ENCODE assay signal across 14 mouse cellular contexts in the genomic region with DNA sequence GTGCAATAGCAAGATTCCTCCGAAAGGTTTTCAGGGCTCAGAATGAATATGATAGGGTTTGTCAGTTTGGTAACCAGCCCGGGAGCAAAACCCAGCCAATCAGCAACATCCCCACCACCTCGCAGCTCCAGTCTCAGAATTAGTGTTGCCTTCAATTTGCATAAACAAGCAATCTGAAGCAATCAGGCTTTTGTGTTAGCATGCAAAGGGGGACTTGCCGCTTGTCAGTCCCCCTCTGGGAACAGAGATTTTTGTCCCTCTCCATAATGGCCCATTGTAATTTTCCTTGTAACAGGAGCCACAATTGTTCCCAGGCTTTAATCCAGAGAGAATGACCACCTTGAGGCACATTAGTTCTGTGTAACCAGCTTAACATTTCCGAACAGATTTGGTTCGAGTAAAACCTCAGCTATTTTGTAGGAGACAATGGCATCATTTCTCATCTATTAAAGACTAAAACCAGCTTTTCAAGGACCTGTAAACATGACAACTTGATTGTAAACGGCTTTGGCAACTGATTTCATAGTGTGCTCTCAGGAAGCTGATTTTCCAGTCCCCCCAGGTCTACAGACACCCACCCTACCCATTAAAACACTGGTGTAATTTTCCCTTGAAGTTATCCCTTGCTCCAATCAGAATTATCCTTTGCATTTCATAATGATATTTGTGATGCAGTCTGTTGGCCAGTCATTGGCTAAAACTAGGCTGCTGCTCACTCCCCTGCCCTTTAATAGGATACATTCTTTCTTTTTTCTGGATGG. TPM values are rescaled to one million over a fixed set of nuclear protein-coding genes. Genes with fewer than 3 reads are reported as not detected.
DNase-seq lines count a peak whose midpoint lies in the region; ATAC-seq and TF ChIP-seq lines count a peak whose summit lies in the region.
"Had no signal": no experiment of that assay in that cellular context is flagged by ENCODE, and none has a peak within 500 bp of the region (broad histone marks: within the 10 kb centered on the region; RNA-seq: fewer than 3 reads in every experiment).

Gene Ermn (minus strand): TSS at position 44 of the 761 bp plus-strand sequence.

- H3K4me2 ChIP-seq in embryonic facial prominence, embryonic 13.5 days, result peak within 1 kb of the TSS; percentile 16; the same call in 1 of the 2 replicates
- H3K4me2 ChIP-seq in hindbrain, postnatal 0 days (ENCODE audit: low read depth, low read length), result no peak within 1 kb of the TSS
- H3K4me2 ChIP-seq in midbrain, embryonic 16.5 days (ENCODE audit: low read length), result no peak within 1 kb of the TSS
- H3K4me2 ChIP-seq: limb, embryonic 12.5 days had no signal

- DNase-seq in frontal cortex, postnatal 25 days (ENCODE audit: low spot score in 2 of 2), result no peak
- peak; percentile 10 for DNase-seq in hindbrain, postnatal 0 days (ENCODE audit: low spot score)
- no peak for DNase-seq in kidney, adult 11 months
- DNase-seq in spleen, postnatal 10 days (ENCODE audit: low spot score in 2 of 2), result no peak
- DNase-seq: cerebellum, adult 18-20 months; heart, postnatal 14 days; lung, postnatal 36 days; thymus, adult 2 months had no signal

- H3K4me3 ChIP-seq in embryonic facial prominence, embryonic 13.5 days, result no peak within 1 kb of the TSS
- H3K4me3 ChIP-seq in hindbrain, postnatal 0 days (ENCODE audit: low read length), result no peak within 1 kb of the TSS
- no peak within 1 kb of the TSS for H3K4me3 ChIP-seq in midbrain, embryonic 16.5 days (ENCODE audit: low read depth, low read length)
- H3K4me3 ChIP-seq: limb, embryonic 12.5 days had no signal

- 9% methylated on average over 7 of the region's 7 CpGs for WGBS in embryonic facial prominence, embryonic 13.5 days
- WGBS in hindbrain, postnatal 0 days, result 15% methylated on average over 7 of the region's 7 CpGs
- 5% methylated on average over 7 of the region's 7 CpGs for WGBS in midbrain, embryonic 16.5 days

- H3K27ac ChIP-seq in embryonic facial prominence, embryonic 13.5 days, result no peak within 1 kb of the TSS
- no peak within 1 kb of the TSS for H3K27ac ChIP-seq in hindbrain, postnatal 0 days
- H3K27ac ChIP-seq in midbrain, embryonic 16.5 days (ENCODE audit: low read length), result no peak within 1 kb of the TSS
- H3K27ac ChIP-seq: limb, embryonic 12.5 days had no signal

- H3K36me3 ChIP-seq in embryonic facial prominence, embryonic 13.5 days, result no peaks in the 10 kb centered on the region
- no peaks in the 10 kb centered on the region for H3K36me3 ChIP-seq in hindbrain, postnatal 0 days (ENCODE audit: insufficient read depth, low read length)
- H3K36me3 ChIP-seq in midbrain, embryonic 16.5 days (ENCODE audit: control insufficient read depth, insufficient read depth, low read length), result no peaks in the 10 kb centered on the region
- H3K36me3 ChIP-seq: limb, embryonic 12.5 days had no signal

- H3K9ac ChIP-seq in embryonic facial prominence, embryonic 13.5 days, result no peak within 1 kb of the TSS
- no peak within 1 kb of the TSS for H3K9ac ChIP-seq in hindbrain, postnatal 0 days (replicated peaks; ENCODE audit: low read length)
- H3K9ac ChIP-seq in midbrain, embryonic 16.5 days (ENCODE audit: low read depth, low read length), result no peak within 1 kb of the TSS
- H3K9ac ChIP-seq: limb, embryonic 12.5 days had no signal

- H3K27me3 ChIP-seq in embryonic facial prominence, embryonic 13.5 days, result no peaks in the 10 kb centered on the region
- H3K27me3 ChIP-seq in hindbrain, postnatal 0 days (ENCODE audit: insufficient read depth, low read length), result 0 out of 2 replicates have a peak, but pooled peaks cover 3% of the 10 kb centered on the region
- peaks cover 38% of the 10 kb centered on the region for H3K27me3 ChIP-seq in midbrain, embryonic 16.5 days (ENCODE audit: control insufficient read depth, insufficient read depth, low read depth, low read length)
- H3K27me3 ChIP-seq: limb, embryonic 12.5 days had no signal

- H3K9me3 ChIP-seq in embryonic facial prominence, embryonic 13.5 days, result no peaks in the 10 kb centered on the region
- H3K9me3 ChIP-seq in hindbrain, postnatal 0 days (ENCODE audit: low read length), result no peaks in the 10 kb centered on the region
- no peaks in the 10 kb centered on the region for H3K9me3 ChIP-seq in midbrain, embryonic 16.5 days (replicated peaks; ENCODE audit: control insufficient read depth, low read length, poor library complexity, severe bottlenecking)
- H3K9me3 ChIP-seq: limb, embryonic 12.5 days had no signal

- TF ChIP-seq CTCF in hindbrain, postnatal 0 days (IDR thresholded peaks at IDR 0.05; ENCODE audit: low read depth), result no peak

- peaks cover 3% of the 10 kb centered on the region for H3K4me1 ChIP-seq in embryonic facial prominence, embryonic 13.5 days
- H3K4me1 ChIP-seq in hindbrain, postnatal 0 days (ENCODE audit: insufficient read depth, low read length), result no peaks in the 10 kb centered on the region
- H3K4me1 ChIP-seq in midbrain, embryonic 16.5 days (ENCODE audit: control insufficient read depth, insufficient read depth, low read length), result no peaks in the 10 kb centered on the region
- H3K4me1 ChIP-seq: limb, embryonic 12.5 days had no signal

- ATAC-seq in frontal cortex, adult (ENCODE audit: low TSS enrichment), result peak; percentile 72
- no peak for ATAC-seq in embryonic facial prominence, embryonic 13.5 days (ENCODE audit: insufficient number of reproducible peaks, insufficient read depth, low FRiP score, low TSS enrichment, low read depth)
- no peak for ATAC-seq in hindbrain, postnatal 0 days
- peak; percentile 51; the same call in 1 of the 2 replicates for ATAC-seq in midbrain, embryonic 16.5 days
- ATAC-seq in megakaryocyte progenitor cell, adult 5-6 weeks (replicated peaks; ENCODE audit: poor library complexity), result no peak

RNA-seq across cellular contexts. Expression of gene Ermn, which starts in this region (rescaled TPM):
- polyA plus RNA-seq in embryonic facial prominence, embryonic 13.5 days (2015; fragmentation: Nextera tagmentation; extraction: Ambion mirVana), result 0.91 and 2.5 TPM in 2 replicates
- 0.21 and 0.32 TPM in 2 replicates for total RNA-seq in hindbrain, postnatal 0 days (2014; rRNA removed)
- polyA plus RNA-seq in hindbrain, postnatal 0 days (2015; fragmentation: Nextera tagmentation; extraction: Ambion mirVana), result 0.34 and 0.52 TPM in 2 replicates
- polyA plus RNA-seq in midbrain, embryonic 16.5 days (2015; fragmentation: Nextera tagmentation; extraction: Ambion mirVana), result 0.26 and 0.35 TPM in 2 replicates
- total RNA-seq in megakaryocyte progenitor cell, adult 5-6 weeks (2015), result not detected in 2 replicates
- total RNA-seq in megakaryocyte progenitor cell, adult 5-6 weeks (2017), result not detected in 2 replicates
- total RNA-seq: heart, postnatal 14 days had no signal
- polyA plus RNA-seq: C2C12; thymus, adult 2 months had no signal

Comparison
In these comparisons a context has a peak if more than half of its experiments do, and no peak if none do; other contexts are left out.
1. Peak in DNase-seq in hindbrain, postnatal 0 days; RNA of the gene not detected or under 1 TPM.
2. Peak in ATAC-seq in midbrain, embryonic 16.5 days; RNA of the gene not detected or under 1 TPM.